Mouse (Mus musculus) left cerebral cortex, postnatal 25 days (tissue): ENCODE measurements around the gene Gm4553. TPM values are rescaled to one million over a fixed set of nuclear protein-coding genes. Genes with fewer than 3 reads are reported as not detected.
"Not testable (repeated sequence)": the region's sequence is repeated elsewhere in the genome, so short reads cannot be mapped to it uniquely, and the experiment has no call there.

Experiments
- DNase-seq, 2 experiments: peaks; one replicate each; pipeline ENCODE4 v3.0.0; 2022; ENCODE audit warnings: low spot score in 2 of 2, mixed read lengths in 1 of 2
- intact Hi-C: fragments of 180-260 bp; cut with DNase I; formaldehyde crosslinking; loops from one replicate; pipeline ENCODE4 v1.15.1; 2025
- total RNA-seq, 2 experiments: library from RNA; stranded (reverse); gene quantifications; 2 replicates each; pipeline ENCODE4 v1.2.3; 2021

The Gm4553 gene
- total RNA-seq, 2 experiments from 2014 or later = not detected

DNA sequence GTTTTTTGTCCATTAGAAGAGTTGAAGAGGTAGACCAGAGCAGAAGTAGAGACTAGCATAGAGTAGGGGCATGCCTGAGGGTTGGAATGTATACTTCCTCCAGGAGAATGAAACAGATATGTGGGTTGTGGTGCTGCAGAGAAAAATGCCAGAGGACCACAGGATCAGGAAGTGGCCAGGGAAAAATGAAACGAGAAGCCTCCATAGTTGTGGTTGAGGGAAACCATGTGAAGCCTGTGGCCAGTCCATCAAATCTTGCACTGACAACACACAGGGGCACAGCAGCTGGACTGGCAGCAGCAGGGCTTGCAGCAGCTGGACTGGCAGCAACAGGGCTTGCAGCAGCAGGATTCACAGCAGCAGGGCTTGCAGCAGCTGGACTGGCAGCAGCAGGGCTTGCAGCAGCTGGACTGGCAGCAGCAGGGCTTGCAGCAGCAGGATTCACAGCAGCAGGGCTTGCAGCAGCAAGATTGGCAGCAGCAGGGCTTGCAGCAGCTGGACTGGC is 22.0 kb downstream of the Gm4553 start:
- intact Hi-C loops = not testable (repeated sequence)

GRCm38 (mm10) chr7:142140696-142141095 is 24.8 kb downstream of the Gm4553 start:
- no peak for DNase-seq
- intact Hi-C loops = no loop called here

More for the DNA sequence above, 22.0 kb downstream of the Gm4553 start:
- DNase-seq = not testable (repeated sequence)

GRCm38 (mm10) chr7:142135934-142136333 is 29.6 kb downstream of the Gm4553 start, which contains the start of gene Gm39115:
TSS of gene Gm39115 (minus strand) at chr7:142136034.
- DNase-seq, intact Hi-C loops: not testable (repeated sequence)

DNA sequence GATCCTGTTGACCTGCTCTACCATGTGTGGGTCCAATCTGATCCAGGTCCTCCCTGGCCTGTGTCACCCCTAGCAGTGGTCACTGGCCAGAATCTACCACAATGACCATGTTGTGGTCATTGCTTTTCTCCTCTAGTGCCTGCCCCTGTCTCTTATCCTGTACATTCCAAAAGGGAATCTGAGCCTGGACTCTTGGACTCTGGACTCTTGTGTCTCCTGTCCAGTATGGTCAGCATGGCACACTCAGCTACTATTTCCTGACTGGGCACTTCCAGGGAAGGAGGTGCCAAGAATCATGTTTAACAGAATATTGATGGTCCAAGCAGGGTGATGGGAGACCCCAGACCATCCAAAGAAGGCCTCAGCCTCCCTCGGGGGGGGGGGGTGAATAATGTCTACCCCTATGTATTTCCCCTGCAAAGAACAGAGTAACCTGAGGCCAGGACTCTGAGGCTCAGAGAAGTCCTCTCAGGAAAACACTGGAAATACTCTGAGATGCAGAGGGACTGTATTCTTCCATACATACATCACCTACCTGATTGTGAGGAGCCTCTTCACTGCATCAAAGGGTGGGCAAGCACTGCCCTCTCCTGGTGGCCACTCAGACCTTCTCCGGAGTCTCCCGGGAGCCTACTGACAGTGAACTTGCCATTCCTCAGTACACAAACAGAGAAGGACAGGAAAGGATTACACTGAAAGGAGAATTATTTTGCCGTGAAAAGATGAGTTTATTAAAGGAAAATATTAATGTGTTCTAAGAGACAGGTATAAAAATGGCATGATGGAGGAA is 31.1 kb downstream of the Gm4553 start:
- intact Hi-C loops = no loop called here
- DNase-seq = peak; percentile 6 to 24

DNA sequence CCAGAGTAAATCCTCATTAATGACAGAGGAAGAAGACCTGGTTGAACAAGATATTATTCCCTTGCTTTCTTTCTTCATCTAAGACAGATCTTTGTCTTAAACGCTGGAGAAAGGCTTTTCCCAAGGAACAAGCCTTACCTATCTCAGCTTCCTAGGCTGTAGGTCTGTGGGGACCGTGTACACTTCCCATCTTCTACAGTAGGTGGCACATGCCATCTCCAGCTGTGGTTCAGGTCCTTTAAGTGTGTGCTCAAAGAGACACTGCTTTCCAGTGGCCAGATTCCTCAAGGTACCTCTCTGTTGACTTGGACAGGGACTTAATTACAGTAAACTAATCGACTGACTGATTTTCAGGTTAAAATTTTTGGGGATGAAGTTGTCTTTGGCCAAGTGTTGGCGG is 36.7 kb downstream of the Gm4553 start:
- DNase-seq = no peak
- intact Hi-C loops = no loop called here

DNA sequence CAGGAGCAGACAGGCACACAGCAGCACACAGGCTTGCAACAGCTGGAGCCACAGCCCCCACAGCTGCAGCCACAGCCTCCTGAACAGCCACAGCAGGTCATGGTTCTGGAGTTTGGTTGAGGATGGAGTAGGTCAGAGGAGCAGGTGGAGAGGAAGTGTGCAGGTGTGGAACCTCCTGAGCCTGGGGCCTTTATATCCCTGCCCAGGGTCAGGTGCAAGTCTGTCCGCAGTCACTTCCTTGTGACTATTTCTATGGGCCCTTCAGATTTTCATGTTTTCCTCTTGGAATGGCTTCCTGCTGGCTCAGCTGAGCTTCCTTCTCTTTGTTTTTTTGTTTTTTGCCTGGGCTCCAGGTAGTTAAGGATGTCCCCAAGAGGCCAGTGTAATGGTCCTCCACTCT is 44.9 kb downstream of the Gm4553 start, which contains the start of gene Gm45618:
Gene Gm45618, minus strand, starts transcription at position 101 of the 400 bp plus-strand sequence.
- DNase-seq, intact Hi-C loops: not testable (repeated sequence)

DNA sequence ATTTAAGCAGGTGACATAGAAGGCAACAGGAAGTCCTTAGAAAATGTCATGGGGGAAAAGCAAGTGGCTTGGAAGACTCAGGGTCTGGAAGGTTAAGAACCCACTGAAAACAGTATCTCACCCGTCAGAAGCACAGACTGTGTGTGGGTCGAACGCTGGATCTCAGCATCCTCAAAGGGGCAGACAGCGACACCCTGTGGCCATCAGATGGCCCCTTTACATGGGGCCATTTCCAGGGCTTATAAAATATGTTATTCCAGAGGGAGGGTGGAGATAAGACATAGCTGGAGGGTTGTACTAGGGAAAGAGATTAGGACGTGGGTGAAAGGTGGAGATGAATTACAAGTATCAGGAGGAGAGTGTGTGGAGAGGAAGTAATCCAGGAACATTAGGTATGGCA is 45.9 kb downstream of the Gm4553 start:
- DNase-seq = peak in 1 of 2 experiments; percentile 18
- intact Hi-C loops = no loop called here

Other genes with a start within 250 kb of the Gm4553 start
- gene Tollip, start 247.2 kb downstream of the Gm4553 start, total RNA-seq = 100 to 1,000 TPM; 138 to 140 TPM
- 100 to 1,000 TPM; 206 to 226 TPM for gene Brsk2, start 216.0 kb downstream of the Gm4553 start, total RNA-seq
- gene Mob2, start 104.7 kb downstream of the Gm4553 start, total RNA-seq = 10 to 100 TPM; 33.7 to 37.8 TPM
- 100 to 1,000 TPM; 152 TPM for gene Dusp8, start 69.9 kb downstream of the Gm4553 start, total RNA-seq
- not detected for gene Gm45618, start 45.0 kb downstream of the Gm4553 start, total RNA-seq
- not detected for gene Gm39115, start 29.7 kb downstream of the Gm4553 start, total RNA-seq
- gene Gm45337, start 21.1 kb downstream of the Gm4553 start, total RNA-seq = not detected
- gene Gm29735, start 8.6 kb downstream of the Gm4553 start, total RNA-seq = not detected
- not detected for gene Krtap5-2, start 10.3 kb upstream of the Gm4553 start, total RNA-seq
- gene Gm10153, start 24.6 kb upstream of the Gm4553 start, total RNA-seq = not detected
- gene Krtap5-3, start 35.6 kb upstream of the Gm4553 start, total RNA-seq = not detected
- not detected for gene Gm7579, start 46.1 kb upstream of the Gm4553 start, total RNA-seq
- not detected for gene Krtap5-5, start 64.2 kb upstream of the Gm4553 start, total RNA-seq
- not detected for gene Gm40460, start 75.3 kb upstream of the Gm4553 start, total RNA-seq
- gene Gm2431, start 92.6 kb upstream of the Gm4553 start, total RNA-seq = not detected
- gene Gm4559, start 108.6 kb upstream of the Gm4553 start, total RNA-seq = not detected
- gene Krtap5-1, start 131.4 kb upstream of the Gm4553 start, total RNA-seq = not detected
- not detected for gene Krtap5-4, start 137.8 kb upstream of the Gm4553 start, total RNA-seq
- 10 to 100 TPM; 26.4 to 28.8 TPM for gene Ifitm10, start 208.0 kb upstream of the Gm4553 start, total RNA-seq
- 1 to 10 TPM in 1 of 2 experiments, under 1 TPM in 1; 0.57 to 6.8 TPM for gene Gm49369, start 216.9 kb upstream of the Gm4553 start, total RNA-seq
- 100 to 1,000 TPM; 318 to 337 TPM for gene Ctsd, start 222.3 kb upstream of the Gm4553 start, total RNA-seq